Mouse (Mus musculus): ENCODE data around the gene Olfr1424. TPM values are rescaled to one million over a fixed set of nuclear protein-coding genes. Genes with fewer than 3 reads are reported as not detected.
"Not testable (repeated sequence)": the region's sequence is repeated elsewhere in the genome, so short reads cannot be mapped to it uniquely, and the experiment has no call there.

The Olfr1424 gene
- polyA plus RNA-seq (2021): not detected

DNA sequence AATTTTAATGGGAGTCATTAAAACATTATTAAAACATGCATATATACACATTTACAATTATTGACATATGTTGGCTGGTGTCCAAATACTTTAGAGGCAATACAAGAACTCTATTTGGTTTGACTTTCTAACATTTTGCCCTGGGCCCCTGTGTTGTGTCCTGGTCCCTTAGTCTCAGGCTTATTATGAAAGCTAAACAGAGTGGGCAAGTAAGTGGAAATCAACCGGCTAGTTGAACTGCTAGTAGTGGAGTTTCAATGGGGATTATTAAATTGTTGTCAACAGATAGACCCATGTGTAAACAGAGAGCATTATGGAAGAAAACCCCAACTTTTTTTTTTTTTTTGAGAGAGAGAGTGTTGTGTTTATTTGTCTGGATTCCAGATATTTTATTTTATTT lies at the start of gene Olfr1424:
Olfr1424 (minus strand) TSS at position 101 of the 400 bp plus-strand sequence.
- POLR2A ChIA-PET; ATAC-seq; CTCF ChIA-PET; DNase-seq (ENCODE audit: low read depth, low spot score); in situ Hi-C loops (cut with MboI; ENCODE audit: low pct_unique_long_range_greater_than_20kb); H3K27me3 ChIP-seq: not testable (repeated sequence)

DNA sequence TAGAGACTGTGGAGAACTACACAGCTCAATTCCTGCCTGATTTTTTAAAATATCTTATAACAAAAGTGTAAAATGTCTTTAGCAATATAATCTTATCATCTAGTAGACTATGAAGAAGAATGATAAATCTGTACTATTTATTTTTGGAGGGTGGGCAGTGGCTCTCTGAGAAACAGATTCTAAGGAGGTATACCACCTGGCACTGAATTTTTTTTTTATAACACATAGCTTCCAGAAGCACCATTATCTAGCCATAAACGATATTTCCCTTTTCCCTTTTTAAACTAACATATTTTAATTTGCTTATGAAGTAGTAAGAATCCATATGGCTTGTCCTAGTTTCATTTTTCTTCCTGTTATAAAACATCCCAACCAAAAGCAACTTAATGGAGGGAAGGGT lies 42.1 kb upstream of the Olfr1424 start:
- in situ Hi-C loops (cut with MboI; ENCODE audit: low pct_unique_long_range_greater_than_20kb): no loop called here
- no peak for TF ChIP-seq CTCF (IDR thresholded peaks at IDR 0.05)
- no peaks in the 10 kb centered on the region for H3K27me3 ChIP-seq
- POLR2A ChIA-PET: no interaction called here
- ATAC-seq (no peak), DNase-seq (ENCODE audit: low read depth, low spot score) (no peak)
- CTCF ChIA-PET: interaction anchor here (1.0 to 1.4 kb wide), 5 partner anchors 14 to 37 kb away, joined by 3 to 5 read pairs (median 3); partner anchors contain the start of gene Olfr76

DNA sequence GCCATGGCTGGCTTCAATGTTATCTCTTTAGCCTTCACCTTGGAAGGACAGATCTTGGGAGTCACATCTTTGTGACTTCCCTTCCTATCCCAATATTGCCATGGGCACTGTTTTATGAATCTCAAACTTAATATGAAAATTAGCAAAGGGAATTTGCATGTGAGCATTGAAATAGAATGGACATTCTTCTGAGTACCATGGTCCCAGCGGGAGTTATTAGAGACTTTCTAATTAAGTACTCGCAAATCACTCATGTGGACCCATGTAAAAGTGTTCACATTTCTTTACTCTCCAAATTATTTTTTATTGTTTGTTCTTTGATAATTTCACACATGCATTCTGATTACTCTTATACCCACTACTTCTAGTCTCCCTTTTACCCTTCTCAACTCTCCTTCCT lies 40.8 kb upstream of the Olfr1424 start, which contains the start of gene Olfr1427:
Olfr1427 (minus strand) TSS at position 101 of the 400 bp plus-strand sequence.
- ChIA-PET POLR2A (no interaction called here), CTCF (no interaction called here)
- peaks cover 3% of the 10 kb centered on the region for H3K27me3 ChIP-seq
- no peak for TF ChIP-seq CTCF (IDR thresholded peaks at IDR 0.05)
- DNase-seq (ENCODE audit: low read depth, low spot score) (no peak), ATAC-seq (no peak)
- in situ Hi-C loops (cut with MboI; ENCODE audit: low pct_unique_long_range_greater_than_20kb): no loop called here

DNA sequence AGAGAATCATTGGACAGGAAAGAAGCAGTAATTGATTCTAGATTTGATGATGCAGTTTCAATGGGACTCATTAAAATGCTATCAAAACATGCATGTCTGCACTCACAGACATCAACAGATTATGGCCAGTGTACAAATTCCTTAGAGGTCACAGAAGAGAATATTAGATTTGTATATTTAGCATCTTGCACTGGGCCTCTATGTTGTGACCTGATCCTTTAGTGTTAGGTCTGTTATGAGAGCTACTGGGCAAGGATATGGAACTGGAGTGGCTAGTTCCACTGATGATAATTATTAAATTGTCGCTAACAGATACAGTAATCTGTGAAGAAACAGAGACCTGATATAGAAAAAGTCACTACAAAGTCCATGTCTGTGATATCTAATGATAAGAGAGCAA lies 29.4 kb upstream of the Olfr1424 start, which contains the start of gene Olfr1426:
Olfr1426 (minus strand) TSS at position 101 of the 400 bp plus-strand sequence.
- peaks cover 17% of the 10 kb centered on the region for H3K27me3 ChIP-seq
- CTCF ChIA-PET: no interaction called here
- POLR2A ChIA-PET: no interaction called here
- ATAC-seq (no peak), DNase-seq (ENCODE audit: low read depth, low spot score) (no peak)
- no peak for TF ChIP-seq CTCF (IDR thresholded peaks at IDR 0.05)
- in situ Hi-C loops (cut with MboI; ENCODE audit: low pct_unique_long_range_greater_than_20kb): no loop called here

DNA sequence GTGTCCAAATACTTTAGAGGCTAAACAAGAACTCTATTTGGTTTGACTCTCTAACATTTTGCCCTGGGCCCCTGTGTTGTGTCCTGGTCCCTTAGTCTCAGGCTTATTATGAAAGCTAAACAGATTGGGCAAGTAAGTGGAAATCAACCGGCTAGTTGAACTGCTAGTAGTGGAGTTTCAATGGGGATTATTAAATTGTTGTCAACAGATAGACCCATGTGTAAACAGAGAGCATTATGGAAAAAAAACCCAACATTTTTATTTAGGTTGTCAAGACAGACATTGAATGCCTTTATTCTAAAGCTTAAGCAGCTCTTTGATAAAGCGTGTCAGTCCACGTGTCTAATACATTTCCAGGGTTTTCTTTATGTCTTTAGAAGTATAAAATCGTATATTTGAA lies 15.1 kb upstream of the Olfr1424 start, which contains the start of gene Olfr1425:
Olfr1425 (minus strand) TSS at position 101 of the 400 bp plus-strand sequence.
- in situ Hi-C loops (cut with MboI; ENCODE audit: low pct_unique_long_range_greater_than_20kb); POLR2A ChIA-PET: not testable (repeated sequence)

DNA sequence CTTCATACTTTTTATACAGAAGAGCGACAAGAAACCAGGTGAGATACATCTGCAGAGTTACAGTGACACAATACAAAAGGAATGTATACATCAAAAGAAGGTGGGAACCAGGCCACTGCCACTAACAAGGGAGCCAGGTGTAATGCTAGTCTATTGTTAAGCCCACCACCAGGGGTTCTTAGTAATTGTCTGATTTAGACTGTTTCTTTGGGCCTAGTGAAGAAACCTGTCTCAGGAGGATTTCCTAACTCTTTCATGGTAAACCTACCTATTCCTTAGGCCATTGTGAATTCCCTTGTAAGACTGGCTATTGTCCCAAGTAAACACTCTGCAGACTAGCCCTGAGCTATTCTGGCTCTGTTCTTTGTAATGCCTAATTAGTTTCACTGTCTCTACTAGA lies 7.1 kb upstream of the Olfr1424 start:
- POLR2A ChIA-PET; in situ Hi-C loops (cut with MboI; ENCODE audit: low pct_unique_long_range_greater_than_20kb); ATAC-seq; H3K27me3 ChIP-seq; CTCF ChIA-PET: not testable (repeated sequence)
- DNase-seq (ENCODE audit: low read depth, low spot score): peak; percentile 2

More for the DNA sequence above, 15.1 kb upstream of the Olfr1424 start, which contains the start of gene Olfr1425:
- H3K27me3 ChIP-seq; DNase-seq (ENCODE audit: low read depth, low spot score); CTCF ChIA-PET; ATAC-seq: not testable (repeated sequence)

DNA sequence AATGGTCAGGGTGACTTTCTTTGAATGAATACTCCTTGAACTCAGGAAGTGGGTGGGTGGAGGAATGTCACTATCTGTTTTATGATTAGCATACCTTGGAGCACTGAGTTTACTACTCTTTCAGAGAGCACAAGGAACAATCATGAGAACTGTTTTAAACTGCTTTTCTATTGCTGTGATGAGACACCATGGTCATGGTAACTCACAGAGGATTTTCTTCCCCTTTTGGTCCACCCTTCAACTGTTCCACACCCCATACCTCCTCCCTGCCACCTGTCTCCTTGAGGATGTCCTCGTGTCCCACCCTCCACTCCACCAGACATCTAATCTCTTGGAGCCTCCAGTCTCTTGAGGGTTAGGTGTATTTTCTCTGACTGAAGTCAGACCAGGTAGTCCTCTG lies 5.3 kb upstream of the Olfr1424 start:
- CTCF ChIA-PET; H3K27me3 ChIP-seq; in situ Hi-C loops (cut with MboI; ENCODE audit: low pct_unique_long_range_greater_than_20kb); ATAC-seq; POLR2A ChIA-PET; DNase-seq (ENCODE audit: low read depth, low spot score): not testable (repeated sequence)

DNA sequence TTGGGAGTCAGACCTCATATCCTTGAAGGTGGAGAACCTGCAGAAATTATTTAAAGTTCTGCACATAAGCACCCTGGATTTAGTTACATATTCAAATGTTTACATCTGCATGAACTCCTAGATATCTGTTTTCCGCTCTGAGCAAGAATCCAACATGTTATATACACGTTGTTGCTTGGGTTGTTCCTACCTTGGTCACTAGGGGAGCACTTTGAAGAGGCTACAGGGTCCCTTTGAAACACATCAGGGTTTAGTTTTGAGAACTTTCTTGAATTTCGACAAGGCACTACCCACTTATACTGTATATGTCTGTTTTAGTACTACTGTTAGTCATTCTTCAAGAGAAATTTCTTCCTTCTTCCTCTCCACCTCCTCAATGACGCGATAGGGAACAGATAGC lies 19.3 kb downstream of the Olfr1424 start:
- no peaks in the 10 kb centered on the region for H3K27me3 ChIP-seq
- CTCF ChIA-PET: interaction anchor here (0.6 kb wide), 1 partner anchor 91 kb away, joined by 3 read pairs; no protein-coding TSS in a partner anchor
- POLR2A ChIA-PET: no interaction called here
- no peak for TF ChIP-seq CTCF (IDR thresholded peaks at IDR 0.05)
- no peak for ATAC-seq
- in situ Hi-C loops (cut with MboI; ENCODE audit: low pct_unique_long_range_greater_than_20kb): no loop called here
- no peak for DNase-seq (ENCODE audit: low read depth, low spot score)

DNA sequence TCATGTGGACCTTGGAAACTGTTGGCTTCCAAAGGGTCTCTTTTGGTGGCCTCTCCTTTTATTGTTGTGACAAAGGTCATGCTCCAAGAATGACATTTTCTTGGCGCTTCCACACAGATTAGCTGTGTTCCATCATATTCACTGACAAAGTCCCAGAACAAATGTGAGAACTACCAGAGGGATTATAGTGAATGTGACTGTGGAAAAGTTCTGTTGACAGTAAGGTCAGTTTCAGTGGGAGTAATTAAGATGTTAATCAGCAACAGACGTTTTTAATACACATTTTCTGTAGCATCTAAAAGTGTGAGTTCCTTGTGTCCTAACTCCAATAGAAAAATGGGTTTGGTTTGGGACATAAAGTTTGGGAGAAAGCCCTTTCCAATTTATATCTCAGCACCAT lies 21.3 kb downstream of the Olfr1424 start, which contains the start of gene Olfr1423:
Olfr1423 (minus strand) TSS at position 101 of the 400 bp plus-strand sequence.
- ATAC-seq: no peak
- DNase-seq (ENCODE audit: low read depth, low spot score): no peak
- no peaks in the 10 kb centered on the region for H3K27me3 ChIP-seq
- ChIA-PET POLR2A (no interaction called here), CTCF (no interaction called here)
- in situ Hi-C loops (cut with MboI; ENCODE audit: low pct_unique_long_range_greater_than_20kb): no loop called here
- TF ChIP-seq CTCF (IDR thresholded peaks at IDR 0.05): no peak

DNA sequence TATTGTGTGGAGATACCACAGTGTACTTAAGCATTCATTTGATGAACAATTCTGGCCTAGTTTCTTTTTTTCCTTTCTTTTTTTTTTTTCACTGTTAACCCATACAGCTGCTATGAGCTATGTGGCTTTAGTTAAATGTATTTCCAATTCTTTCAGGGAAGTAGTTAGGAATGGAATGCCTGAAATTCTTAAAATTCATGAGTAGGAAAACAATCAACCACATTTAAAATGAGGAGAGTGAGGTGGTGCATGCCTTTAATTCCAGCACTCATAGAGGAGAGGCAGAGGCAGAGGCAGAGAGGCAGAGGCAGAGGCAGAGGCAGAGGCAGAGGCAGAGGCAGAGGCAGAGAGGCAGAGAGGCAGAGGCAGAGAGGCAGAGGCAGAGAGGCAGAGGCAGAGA lies 24.8 kb downstream of the Olfr1424 start:
- CTCF ChIA-PET: interaction anchor here (0.9 kb wide), 1 partner anchor 10 kb away, joined by 3 read pairs; no protein-coding TSS in a partner anchor
- POLR2A ChIA-PET: no interaction called here
- no peaks in the 10 kb centered on the region for H3K27me3 ChIP-seq
- peak; percentile 92 for ATAC-seq
- TF ChIP-seq CTCF (IDR thresholded peaks at IDR 0.05): no peak
- no peak for DNase-seq (ENCODE audit: low read depth, low spot score)
- in situ Hi-C loops (cut with MboI; ENCODE audit: low pct_unique_long_range_greater_than_20kb): no loop called here

DNA sequence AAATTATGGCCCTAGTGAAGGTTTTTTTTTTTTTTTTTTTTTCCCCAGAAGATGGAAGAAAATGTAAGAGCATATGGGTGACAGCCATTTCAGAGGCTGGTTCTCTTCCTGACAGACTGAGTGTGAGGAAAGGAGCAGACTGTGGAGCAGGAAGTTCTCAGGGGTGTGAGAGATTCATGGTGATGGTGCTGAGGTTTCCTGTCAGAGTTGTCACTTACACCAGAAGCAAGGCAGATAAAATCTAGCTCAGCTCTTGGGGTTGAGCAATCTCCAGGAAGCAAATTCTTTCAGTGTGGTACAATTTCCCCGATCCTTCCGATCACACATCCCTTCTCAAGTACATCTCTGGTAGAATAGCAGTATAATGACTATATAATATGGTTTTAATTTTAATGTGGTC lies 35.9 kb downstream of the Olfr1424 start:
- ChIA-PET POLR2A (interaction anchor here (0.7 kb wide), 2 partner anchors 28 to 1276 kb away, joined by 3 to 5 read pairs; no protein-coding TSS in a partner anchor), CTCF (no interaction called here)
- no peak for TF ChIP-seq CTCF (IDR thresholded peaks at IDR 0.05)
- no peak for ATAC-seq
- DNase-seq (ENCODE audit: low read depth, low spot score): no peak
- H3K27me3 ChIP-seq: no peaks in the 10 kb centered on the region
- in situ Hi-C loops (cut with MboI; ENCODE audit: low pct_unique_long_range_greater_than_20kb): no loop called here

DNA sequence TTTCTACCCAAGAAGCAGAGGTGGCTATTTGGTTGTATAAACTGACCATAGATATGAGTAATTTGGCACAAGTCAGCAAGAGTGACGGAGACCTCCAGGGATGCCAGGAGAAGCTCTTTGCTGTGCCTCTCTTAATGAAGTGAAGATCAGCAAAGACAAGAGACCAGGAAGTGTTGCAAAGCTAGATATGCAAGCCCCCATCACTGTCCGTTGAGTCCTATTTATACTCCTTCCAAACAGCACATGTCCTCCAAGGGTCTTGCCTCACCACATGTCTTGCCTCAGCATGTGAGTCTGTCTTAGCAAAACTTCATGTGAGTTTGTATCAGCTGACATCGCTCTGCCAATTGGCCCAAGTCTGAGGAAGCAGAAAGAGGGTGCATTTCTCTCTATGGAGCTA lies 37.1 kb downstream of the Olfr1424 start:
- H3K27me3 ChIP-seq: no peaks in the 10 kb centered on the region
- ChIA-PET POLR2A (no interaction called here), CTCF (no interaction called here)
- in situ Hi-C loops (cut with MboI; ENCODE audit: low pct_unique_long_range_greater_than_20kb): no loop called here
- ATAC-seq: no peak
- DNase-seq (ENCODE audit: low read depth, low spot score): no peak
- no peak for TF ChIP-seq CTCF (IDR thresholded peaks at IDR 0.05)
